Mouse (Mus musculus) 3134 (cell line): ENCODE data around the gene Traf4.
"Not testable (repeated sequence)": the region's sequence is repeated elsewhere in the genome, so short reads cannot be mapped to it uniquely, and the experiment has no call there.

ENCODE experiments used
- DNase-seq: peaks from one replicate; pipeline ENCODE4 v3.0.0-alpha.2; 2011; ENCODE audit warnings: low spot score; ENCODE audit not compliant: insufficient read length; ENCODE audit errors: extremely low read depth

Traf4 gene

DNA sequence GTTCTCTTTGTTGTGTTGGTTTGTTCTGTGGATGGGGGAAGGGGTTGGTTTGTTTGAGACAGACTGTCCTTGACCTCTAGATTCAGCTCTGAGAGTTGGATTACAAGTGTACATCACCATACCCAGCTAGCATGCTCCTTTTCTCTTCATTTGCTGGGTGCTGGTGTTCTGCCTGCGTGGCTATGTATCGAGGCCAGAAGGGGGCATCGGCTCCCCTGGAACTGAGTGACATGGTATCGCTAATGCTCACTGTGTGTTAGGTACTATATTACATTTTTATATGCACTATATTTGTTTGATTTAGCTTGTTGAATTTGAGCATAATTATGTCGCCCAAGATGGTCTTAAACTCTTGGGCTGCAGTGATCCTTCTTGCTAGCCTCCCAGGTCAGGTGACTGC lies 19.2 kb downstream of the Traf4 start:
- DNase-seq = no peak

DNA sequence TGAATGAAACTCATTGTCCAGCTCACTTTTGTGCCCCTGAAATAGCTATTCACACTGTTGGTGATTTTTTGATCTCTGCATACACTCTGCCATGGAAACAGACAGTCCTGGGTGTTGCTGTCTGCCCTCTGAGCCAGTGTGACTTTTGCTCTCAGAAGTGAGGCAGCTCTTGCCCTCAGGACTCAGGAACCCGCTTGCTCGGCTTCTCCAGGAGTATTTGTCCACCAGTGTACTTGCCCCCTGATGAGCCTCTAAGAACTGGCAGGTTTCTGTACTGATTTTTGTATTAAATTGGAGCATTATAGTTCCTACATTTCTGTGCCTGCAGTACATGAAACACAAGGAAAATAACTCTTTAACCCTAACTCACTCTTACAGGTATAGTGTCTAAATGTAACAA lies 21.9 kb downstream of the Traf4 start:
- no peak for DNase-seq

DNA sequence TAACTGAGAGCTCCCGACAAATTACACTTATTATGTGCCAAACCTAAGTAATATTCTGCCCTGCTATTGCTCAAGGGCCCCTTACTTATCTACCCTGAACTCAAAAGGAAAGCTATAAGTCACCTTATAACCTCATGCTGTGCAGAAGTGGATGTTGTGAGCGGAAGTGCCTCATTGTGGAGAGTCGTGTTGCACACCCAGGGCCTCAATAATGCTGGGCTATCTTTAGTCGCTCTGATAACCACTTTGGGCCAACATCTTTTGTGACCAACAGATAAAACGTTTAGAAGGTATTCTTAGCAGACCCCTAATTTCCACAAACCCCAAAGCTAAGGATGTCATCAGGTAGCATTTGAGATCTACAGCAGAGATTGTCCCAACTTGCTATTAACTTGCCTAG lies 24.7 kb downstream of the Traf4 start:
- DNase-seq = no peak

DNA sequence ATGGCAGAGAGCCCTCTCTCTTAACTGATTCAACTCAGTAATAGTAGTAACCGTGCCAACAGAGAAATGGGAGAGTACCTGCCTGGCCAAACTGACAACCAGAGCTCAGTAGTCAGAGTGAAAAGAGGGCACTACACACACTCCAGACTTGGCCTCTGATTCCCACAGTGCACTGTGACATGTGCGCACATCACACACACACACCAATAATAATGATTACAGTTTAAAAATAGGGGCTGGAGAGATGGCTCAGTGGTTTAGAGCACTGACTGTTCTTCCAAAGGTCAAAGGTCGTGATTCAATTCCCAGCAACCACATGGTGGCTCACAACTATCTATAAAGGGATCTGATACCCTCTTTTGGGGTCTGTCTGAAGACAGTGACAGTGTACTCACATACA lies 27.4 kb downstream of the Traf4 start:
- DNase-seq = no peak

DNA sequence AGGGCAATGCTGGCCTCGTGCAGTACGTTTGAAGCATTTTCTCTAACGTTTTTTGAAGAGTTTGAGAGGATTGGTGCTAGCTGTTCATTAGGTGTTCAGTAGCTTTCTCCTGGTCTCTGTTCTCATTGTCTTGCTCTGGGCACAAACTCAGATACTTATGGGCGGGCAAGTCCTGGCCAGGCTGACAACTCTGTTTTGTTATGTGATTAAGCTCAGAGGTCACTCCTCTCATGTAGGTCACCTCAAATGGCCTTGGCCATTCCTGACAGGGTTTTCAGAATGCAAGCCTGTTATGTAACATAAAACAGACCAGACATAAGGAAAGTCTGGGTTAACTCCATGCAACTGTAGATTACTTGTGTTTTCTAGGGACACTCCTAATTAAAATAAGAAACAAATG lies 27.8 kb downstream of the Traf4 start:
- DNase-seq = no peak

DNA sequence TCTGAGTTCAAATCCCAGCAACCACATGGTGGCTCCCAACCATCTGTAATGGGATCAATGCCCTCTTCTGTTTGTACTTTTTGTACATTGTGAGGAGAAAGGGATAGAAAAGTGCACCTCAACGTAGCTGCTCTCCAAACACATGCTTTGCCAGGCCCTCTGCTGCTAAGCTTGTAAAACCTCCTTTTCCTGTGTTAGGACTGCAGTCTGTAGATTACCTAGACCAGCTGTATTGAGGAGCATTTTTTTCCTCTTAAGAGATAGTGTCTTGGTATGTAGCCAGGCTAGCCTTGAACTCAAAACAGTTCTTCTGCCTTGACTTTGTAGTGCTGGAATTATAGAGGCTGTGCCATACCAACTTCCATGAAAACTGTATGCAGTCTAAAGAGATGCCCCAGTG lies 29.3 kb downstream of the Traf4 start:
- DNase-seq = no peak

DNA sequence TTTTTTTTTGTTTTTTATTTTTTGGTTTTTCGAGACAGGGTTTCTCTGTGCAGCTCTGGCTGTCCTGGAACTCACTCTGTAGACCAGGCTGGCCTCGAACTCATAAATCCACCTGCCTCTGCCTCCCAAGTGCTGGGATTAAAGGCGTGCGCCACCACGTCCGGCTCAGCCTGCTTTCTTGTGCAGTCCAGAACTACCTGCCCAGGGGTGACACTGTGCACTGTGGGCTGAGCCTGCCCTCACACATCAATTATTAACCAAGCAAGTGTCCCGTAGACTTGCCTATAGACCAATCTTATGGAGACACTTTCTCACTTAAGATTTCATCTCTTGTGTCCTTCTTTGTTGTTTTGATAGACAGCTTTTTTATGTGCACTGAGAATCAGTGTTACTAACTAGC lies 30.1 kb downstream of the Traf4 start:
- DNase-seq = not testable (repeated sequence)

DNA sequence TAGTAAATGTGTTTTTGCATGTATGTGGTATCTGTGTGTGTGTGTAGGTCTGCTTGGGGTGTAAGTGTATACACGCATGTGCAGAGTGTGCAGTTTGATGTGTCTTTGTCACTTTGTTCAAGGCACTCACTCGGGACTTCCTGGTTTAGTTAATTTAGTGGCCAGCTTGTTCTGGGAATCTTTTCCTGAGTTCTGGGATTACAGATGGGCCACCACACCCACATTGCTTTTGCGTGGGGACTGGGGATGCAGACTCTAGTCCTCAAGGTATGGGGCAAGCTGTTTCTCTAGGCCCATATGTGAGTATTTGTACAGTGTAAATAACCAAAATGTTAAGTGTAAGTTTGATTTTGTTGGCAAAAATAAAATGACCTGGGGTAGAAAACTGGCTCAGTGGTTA lies 31.0 kb downstream of the Traf4 start:
- DNase-seq = no peak

DNA sequence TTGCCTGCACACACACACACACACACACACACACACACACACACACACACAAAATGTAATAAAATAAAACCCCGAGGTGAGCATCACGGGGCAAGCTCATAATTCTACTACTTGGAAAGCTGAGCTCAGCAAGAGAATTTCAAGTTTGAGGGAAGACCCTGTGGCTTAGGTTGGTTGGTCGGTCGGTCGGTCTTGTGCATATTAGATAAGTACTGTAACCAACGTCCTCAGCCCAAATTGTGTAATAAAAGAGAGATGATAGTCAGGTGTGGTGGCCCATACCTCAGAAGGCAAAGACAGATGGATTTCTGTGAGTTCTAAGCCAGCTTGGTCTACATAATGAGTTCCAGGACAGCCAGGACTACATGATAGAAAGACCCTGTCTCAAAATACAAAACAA lies 31.5 kb downstream of the Traf4 start:
- DNase-seq = no peak

DNA sequence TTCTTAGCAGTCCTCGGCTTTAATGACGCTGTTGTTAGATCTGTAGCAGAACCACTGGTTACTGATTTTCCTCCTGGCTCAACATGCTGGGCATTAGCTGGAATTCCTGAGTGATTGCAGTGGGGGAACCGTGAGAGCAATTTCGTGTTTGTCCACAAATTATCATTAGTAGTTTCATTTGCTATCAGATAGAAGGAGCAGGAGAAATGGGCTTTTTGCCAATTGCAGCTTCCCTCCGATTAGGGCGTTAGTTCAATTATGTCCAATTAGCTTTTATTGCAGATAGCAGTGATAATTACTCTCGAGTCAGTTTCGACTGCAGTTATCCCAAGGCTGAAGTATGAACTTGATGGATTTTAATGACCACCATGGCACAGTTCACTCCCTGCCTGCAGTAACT lies 35.9 kb downstream of the Traf4 start:
- DNase-seq = no peak

DNA sequence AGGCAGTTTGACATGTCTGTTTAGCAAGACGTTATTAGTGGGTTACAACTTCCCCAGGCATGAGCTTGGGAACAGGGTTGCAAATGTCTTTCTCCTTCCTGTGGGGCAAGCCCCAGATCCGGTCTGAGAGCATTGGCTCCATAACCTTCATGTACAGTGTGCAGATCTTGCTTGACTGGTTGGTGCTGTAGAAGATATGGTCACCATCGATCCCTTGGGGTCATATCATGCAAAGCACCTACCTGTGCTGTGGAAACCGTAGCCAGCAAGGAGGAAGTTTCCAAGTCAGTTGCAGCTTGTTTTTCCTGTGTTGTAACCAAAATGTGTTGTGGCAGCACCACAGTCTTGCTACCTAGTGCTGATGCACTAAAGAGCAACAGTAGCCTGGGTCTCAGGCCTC lies 38.6 kb downstream of the Traf4 start:
- no peak for DNase-seq

DNA sequence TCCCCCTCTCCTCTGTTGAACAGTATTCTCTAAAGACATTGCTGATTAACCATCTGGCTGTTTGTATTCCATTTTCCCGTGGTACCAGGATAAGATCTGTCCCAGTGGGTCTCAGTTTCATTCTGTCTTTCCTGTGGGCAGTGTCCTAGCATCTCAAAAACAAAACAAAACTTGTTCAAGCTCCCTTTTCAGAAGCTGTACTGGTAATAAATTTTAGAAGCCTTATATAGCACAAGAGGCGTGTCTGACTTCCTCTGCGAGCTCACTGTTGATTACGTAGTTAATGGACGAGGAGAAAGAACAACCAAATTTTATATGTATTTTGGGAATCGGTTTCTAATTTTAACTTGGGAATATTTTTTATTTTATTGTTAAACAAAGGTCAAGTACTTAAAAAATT lies 39.7 kb downstream of the Traf4 start:
- no peak for DNase-seq

DNA sequence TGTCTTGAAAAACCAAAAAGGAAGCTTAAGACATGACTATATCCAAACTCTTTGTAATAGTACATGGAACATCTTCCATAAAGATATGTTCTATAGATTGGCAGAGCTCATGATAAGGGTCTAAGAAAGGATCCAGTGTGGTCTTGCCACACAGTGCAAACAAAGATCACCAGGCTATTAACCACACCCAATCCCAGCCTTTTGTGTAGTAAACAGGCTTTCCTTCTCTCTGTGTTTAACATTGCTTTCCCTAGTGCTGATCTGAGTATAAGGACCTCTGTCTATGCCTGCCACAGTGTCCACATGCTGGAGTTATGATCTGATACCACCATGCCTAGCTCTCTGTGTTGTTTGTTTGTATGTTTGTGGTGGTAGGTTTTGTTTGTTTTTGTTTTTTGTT lies 41.6 kb downstream of the Traf4 start:
- DNase-seq = no peak

DNA sequence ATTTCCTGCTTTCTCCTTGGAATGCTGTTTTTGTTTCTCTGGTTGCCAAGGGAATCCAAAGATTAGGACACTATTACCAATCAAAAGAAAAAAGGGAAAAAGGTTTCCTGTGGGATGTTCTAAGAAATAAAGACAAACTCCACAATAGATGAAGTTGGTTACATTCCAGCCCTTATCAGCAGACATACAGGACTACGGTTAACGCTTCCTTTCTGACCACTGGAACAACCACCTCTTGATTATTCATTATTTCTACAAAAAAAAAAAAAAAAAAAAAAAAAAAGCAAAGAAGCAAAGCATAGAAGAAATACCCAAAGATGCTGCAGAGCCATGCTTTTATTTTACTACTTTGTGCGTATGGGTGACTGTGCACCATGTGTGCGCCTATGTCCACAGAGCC lies 42.6 kb downstream of the Traf4 start:
- no peak for DNase-seq

DNA sequence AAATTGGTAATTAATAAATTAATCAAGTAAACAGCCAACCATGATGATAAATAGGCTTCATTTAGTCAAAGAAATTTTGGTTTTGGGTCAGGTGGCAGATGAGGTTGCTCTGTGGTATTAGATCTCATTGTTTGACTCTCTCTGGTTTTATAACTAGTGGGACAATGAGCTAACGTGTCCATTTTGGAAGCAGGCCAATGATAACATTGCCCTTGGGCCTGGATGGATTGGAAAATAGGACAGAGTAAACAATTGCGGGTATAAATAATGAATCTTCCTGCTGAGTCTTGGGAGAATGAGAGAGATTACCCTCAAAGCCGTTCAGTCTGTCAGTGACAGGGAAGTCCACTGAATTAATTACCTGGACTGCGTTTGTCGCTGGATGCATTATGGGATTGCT lies 44.2 kb downstream of the Traf4 start:
- no peak for DNase-seq

DNA sequence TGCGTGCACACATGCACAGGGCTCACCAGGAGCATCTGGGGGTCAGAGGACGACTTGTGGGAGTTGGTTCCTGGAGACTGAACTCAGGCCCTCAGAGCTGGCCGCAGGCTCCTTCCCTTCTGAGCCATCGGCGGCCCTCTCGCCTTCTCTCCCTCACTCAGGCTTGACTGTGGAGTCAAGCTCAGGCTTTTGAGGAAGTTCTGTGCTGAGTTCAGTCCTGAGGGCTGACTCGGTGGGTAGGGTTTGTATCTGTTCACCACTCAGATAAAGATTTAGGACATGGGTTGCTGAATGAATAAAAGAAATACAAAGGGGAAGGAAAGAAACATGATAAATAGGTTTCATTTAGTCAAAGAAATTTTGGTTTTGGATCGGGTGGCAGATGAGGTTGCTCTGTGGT lies 45.5 kb downstream of the Traf4 start:
- DNase-seq = no peak

DNA sequence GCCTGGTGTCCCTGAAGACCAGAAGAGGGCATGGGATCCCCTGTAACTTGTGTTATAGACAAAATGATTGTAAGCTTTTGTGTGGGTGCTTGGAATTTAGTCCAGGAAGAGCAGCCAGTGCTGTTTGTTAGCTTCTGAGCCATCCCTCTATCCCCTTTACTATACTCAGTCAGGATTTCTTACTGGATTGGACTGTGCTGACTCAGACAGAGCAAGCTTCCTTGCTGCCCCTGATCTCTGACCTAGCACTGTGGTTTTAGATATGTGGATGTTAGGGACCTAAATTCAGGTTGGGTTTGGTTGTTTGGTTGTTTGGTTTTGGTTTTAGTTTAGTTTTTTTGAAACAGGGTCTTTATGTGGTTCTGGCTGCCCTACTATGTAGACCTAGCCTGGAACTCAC lies 46.9 kb downstream of the Traf4 start:
- DNase-seq = no peak

DNA sequence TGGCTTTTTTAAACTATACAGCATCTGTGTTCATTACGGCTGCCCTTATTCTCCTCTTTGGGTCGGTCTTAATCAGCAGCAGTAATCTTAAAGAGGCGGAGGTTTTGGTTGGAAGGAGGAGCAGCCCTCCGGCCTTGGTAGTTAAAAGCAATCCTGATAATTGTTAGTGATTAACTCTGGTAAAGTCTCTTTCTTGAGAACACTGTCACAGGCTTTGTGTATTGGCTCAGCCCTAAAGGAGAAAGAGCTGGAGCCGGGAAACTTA lies 49.3 kb downstream of the Traf4 start:
- no peak for DNase-seq

DNA sequence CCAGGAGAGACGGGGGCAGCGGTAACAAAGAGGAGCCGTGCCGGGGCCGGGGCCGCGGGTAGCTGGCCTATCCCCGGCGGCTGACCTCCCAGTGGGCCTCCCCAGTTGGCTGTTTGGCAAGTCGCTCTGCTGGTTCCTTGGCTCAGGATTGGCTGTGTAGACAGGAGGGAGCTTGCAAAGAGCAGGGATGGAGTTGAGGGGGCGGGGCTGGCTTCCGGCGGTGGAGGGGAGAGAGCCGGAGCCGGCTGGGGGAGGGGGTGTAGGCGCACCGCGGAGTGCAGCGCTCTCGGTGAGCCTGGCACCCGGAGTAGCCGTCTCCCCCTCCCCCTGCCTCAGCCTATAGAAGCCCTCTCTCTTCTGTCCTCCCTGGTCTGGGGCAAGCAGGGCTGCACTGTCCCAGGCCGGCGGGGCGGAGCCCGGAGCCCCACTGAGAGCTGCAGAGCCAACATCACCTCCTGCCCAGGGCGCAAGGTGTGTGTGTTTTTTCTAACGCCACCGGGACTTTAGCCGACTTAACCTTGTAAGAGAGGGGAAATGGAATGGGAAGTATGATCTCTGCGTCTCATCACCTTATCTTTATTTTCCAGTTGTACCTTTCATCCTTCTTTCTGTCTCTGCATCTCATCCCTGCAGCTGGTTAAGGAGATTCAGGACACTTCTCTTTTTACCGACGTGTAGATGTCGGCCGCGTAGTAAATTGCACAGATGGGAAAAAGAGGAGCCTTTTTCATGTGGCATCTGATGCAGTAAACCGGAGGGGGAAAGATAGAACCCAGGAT lies 49.8 kb downstream of the Traf4 start:
- peak; percentile 96 for DNase-seq

DNA sequence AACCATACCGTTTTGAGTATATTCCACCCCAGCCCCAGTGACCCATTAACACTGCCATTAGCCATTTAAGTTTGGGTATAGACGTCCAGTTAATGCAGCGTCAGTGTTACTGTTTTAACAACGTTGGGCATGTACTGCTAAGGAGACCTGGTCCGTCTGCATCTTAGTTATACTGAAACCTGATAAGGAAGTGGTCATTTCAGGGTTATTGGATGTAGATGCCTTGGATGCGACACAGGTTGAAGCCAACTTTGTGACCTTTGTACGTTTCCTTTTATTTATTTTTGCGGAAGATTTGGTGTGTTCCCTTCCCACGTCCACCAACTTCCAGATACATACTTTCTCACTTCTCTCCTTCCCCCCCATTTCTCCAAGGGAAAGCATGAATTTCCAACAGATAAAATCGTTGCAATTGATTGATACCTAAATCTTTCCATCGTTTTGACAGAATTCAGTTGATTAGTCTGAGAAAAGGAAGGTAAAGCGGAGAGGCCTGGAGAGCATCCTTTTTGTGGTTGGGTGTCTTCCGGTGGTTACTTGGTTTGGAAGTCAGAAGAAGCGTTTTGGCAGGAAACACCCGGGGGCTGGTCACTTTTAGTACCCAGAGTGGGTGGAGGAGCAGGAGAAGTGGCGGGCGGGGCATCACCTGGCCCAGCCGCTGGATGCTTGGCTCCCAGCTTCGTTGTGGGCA lies 50.6 kb downstream of the Traf4 start:
- DNase-seq = no peak

DNA sequence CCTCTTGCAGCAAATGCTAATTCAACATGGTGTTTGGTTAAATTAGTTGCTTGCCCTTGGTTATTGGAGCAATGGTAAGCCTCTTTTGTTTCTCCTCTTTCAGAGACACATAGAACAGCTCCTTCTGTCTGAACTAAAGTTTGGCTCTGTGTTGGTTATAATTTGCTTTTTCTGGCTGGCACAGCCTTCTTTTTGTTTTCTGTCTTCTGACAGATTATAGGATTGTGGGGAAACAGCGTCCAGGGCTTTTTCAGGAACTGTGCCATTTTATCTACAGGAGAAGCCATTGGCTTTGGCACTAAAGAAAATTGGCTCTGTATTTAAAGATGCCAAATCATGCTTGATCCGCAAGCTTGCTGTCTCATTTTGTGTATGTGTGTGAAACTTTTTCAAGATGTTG lies 51.8 kb downstream of the Traf4 start:
- no peak for DNase-seq
